Mouse (Mus musculus): Measurements from ENCODE around the gene Sgk1. TPM values are rescaled to one million over a fixed set of nuclear protein-coding genes. Genes with fewer than 3 reads are reported as not detected.

Sgk1 gene
- 111 TPM for polyA plus RNA-seq (2015; fragmentation: Illumina TruSeq; extraction: RNeasy Lipid Tissue Mini Kit (QIAGEN cat#74804); ENCODE audit: low read depth, low replicate concordance)

GRCm38 (mm10) chr10:21882184-21883081 is at the start of gene Sgk1:
TSS of gene Sgk1 (plus strand) at chr10:21882184.

Other genes starting within 250 kb of the Sgk1 start
- gene 4930444G20Rik, start 185.9 kb downstream of the Sgk1 start, polyA plus RNA-seq (2015; fragmentation: Illumina TruSeq; extraction: RNeasy Lipid Tissue Mini Kit (QIAGEN cat#74804); ENCODE audit: low read depth, low replicate concordance): not detected